Mouse (Mus musculus): ENCODE results near the gene Prrx2.

The Prrx2 gene

DNA sequence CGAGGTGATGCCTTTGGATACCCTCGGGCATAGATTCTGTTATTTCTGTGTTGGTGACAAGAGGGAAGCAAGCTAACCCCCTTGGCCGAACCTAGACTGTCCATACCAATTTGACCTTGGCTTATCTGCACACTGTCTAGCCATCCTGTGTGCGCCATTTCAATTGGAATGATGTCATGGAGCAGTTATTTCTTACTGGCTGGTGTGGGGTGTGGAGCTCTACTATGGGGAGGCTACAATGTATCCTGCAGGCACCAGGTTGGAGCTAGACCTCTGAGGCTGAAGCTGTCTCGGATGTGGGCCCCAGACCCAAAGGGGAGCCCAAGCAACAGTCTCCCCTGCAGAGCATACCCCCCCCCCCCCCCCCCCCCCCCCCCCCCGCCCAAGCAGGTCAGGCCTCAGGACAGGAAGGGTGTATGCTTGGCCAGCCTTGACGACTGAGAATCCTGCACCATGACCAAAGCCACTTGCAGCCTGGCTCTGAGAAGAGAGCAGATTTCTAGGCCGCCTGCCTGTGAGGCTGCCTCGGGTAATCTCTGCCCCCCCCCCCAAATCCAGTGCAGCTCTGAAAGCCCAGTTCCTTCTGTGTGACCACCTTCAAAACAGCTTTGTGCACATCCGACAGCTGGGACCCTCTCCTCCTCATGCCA, at the start of gene Prrx2:
Gene Prrx2 (plus strand): TSS at position 600 of the 650 bp plus-strand sequence.
- no peak for DNase-seq (ENCODE audit: low read depth, low spot score)

DNA sequence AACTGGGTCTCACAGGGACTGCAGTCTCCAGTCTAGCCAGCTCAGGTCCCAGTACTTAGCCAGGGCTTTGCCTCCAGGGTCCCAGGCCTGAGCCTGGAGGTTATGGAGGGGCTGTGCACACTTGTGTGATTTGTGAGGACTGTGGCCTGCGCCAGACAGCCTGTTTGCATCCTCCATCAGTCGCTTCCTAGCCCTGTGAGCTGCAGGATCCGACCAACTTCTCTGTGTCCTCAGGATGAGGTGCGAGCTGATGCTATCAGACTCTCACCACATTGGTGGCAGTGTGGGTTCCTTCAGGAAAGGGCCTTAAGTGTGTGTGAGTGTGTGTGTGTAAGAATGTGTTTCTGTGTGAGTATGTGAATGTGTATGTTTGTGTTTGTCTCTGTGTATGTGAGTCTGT, 47.3 kb upstream of the Prrx2 start:
- no peak for DNase-seq (ENCODE audit: low read depth, low spot score)

DNA sequence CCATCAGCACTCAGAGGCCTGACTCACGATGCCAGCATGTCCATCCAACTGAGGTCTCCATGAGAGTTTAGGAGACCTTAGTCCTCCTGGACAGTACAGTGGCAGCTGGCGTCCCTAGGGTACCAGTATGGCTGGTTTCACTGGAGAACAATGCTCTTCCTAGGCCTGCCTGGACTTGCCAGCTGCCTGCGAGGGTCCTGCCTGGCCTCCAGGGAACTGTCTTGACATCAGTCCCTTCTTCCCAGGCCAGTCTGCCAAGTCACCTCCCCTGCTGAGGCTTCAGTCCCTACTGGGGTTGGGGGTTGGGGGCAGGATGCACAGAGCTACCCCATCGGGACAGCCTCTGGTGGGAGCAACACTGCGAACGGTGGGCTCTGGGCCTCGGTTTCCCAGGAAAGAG, 42.7 kb upstream of the Prrx2 start:
- no peak for DNase-seq (ENCODE audit: low read depth, low spot score)

DNA sequence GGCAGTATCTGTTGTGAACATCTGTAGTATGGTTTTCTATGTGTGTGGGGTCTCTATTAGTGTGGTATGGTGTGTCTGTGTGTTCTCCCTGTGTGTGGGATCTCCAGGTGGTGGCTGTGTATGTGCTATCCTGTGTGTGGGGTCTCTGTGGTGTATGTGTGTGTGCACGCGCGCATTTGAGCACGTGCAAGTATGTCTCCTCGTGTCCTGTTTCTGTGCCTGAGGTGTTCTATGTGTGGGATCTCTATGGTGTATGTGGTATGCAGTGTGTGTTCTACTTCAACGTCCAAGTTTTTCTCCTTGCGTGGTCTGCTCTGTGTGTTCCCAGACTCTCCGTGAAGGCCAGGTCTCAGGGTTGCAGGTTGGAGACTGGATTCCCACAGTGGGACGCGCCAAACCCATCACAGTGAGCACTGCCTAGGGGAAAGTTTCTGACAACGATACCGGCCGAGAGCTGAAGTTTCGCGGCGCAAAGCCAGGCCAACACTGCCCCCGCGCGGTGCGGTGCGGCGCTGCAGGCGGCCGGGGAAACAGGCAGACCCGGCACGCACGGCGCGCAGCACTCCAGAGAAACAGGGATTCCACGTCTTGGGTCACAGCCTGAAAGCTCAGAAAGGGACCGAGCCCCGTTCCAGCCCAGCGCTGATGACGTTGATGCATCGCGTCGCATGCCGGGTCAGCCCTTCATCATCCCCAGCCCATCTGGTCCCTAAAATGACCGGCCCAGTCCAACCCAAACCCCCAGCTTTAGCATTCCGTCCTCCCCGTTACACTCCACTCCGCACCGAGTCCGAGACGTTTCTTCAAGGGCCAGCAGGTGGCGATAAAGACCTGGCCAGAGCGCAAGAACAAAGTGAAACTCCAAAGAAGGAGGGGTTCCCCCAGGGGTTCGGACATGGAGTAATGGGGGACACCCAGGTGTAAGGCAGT, 40.3 kb upstream of the Prrx2 start:
- peak; percentile 77 for DNase-seq (ENCODE audit: low read depth, low spot score)

DNA sequence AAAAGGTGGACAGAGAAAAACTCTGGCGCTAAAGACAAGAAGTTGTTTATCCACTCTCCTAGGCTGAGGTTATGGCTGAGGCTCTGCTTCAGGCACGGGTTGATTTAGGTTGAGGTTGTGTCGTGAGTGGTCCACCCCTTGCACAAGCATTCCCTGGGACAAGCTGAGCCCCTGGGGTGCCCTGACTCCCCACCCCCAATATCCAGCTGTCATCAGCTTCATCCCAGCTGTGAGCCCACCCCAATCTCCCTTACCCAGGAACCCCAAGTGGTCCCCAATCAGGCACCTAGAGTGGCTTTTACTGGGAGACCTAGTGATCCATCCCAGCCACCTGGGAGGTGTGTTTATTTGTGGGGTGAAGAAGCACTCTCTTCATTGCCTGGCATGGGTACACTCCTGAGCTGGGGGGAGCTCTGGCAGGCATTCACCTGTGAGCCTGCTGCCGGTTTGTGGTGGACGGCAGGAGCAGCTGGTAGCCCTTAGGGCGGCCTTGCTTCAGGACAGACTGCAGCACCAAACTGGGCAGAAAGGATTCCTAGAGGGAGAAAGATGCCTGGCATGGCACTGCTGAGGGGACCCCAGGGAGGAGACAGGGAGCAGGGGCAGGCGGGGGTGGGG, 39.4 kb upstream of the Prrx2 start:
- DNase-seq (ENCODE audit: low read depth, low spot score): no peak

DNA sequence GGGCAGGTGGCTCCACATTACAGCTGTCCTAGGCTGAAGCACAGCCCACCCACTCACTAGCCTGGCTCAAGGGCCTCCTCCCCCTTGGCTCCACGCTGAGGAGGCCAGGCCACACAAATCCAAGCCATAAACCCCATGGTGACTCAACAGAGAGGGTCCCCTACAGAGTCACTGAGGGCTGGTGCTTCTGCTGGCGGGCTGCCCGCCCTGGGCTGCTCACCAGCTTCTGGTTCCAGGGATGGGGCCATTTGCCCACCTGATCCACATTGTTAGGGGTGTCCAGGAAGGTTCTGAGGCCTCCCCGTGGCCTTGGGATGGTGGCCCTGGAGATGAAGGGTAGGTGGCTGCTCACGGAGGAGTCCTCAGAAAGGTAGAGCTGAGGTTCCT, 38.9 kb upstream of the Prrx2 start:
- DNase-seq (ENCODE audit: low read depth, low spot score): no peak

DNA sequence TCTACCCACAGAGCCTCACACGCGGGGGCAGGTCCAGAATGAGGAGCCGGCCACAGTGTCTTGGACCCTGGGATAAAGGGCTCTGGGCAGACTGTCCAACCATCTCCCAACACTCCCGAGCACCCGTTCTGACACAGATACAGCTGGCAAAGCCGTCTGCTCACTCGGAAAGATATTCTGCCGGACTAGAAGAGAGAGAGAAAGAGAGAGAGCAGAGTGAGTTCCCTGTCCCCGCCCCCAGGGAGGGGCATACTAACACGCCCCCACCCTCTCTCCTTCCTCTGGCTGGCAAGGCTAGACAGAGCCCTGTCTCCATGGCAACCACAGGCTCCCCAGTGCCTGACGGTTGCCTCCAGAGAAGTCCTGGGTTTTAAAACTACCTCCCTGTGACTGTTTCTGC, 38.4 kb upstream of the Prrx2 start:
- DNase-seq (ENCODE audit: low read depth, low spot score): peak; percentile 38

DNA sequence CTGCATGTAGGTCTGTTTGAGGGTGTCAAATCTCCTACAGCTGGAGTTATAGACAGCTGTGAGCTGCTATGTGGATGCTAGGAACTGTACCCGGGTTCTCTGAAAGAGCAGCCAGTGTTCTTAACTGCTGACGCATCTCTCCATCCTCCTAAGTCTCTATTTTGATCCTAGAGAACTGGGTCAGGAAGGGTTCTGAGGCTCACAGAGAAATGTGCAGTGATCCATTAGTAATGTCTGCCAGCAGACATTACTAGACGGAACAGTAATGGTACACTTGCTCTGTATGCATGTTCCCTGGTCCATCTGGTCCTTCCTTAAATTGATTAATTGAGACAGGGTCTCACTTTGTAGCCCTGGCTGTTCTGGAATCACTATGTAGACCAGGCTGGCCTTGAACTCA, 35.3 kb upstream of the Prrx2 start:
- DNase-seq (ENCODE audit: low read depth, low spot score): no peak

DNA sequence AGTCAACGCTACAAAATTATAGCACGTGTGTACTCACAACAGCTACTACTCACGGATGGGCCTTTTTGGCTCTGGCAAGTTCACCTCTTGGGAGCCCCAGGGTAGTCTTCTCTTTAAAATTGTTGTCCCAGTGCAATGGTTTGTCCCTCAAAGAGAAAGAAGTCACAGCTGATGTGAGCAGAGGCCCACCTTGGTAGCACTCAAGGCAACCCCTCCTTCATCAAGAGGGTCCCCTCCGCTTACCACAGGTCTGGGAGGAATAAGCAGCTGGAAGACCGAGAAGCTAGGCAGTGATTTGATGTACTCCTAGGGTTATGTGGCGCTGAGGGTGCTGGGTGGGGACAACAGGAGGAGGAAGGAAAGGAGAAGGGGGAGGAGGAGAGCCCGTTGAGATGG, 34.1 kb upstream of the Prrx2 start:
- DNase-seq (ENCODE audit: low read depth, low spot score): no peak

DNA sequence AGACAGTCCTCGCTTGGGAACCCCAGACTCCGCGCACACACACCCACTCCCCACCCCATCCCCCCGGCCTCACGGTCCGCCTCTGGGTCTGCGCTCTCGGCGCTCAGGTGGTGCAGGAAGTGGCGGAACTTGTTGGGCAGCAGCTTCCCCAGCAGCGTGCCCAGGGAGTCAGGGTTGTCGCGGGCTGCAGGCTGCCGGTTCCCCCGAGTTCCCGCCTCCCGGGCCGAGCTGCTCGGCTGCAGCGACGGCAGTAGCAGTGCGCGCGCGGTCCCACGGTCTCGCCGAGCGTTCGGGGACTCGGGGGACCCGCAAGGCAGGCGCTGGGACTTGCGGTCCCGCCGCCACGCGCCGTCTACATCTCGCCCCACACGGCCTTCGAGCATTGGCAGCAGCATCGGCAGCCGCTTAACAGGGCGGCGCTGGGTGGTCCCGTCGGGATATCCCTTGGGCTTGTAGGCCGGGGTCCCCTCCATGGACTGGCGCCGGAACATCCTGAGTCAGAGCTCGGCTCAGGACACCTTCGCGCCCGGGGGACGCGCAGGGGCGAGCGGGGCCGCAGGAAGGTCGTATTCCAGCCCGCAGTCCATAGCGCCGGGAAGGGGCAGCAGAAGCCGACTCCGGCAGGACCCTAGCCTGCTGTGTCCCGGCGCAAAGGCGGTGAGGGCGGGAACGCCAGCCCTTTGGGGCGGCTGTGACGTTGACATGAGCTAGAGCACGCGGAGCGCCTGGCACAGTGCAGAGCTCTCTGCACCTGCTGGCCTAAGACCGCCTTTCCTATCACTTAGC, 33.5 kb upstream of the Prrx2 start:
- DNase-seq (ENCODE audit: low read depth, low spot score): no peak

DNA sequence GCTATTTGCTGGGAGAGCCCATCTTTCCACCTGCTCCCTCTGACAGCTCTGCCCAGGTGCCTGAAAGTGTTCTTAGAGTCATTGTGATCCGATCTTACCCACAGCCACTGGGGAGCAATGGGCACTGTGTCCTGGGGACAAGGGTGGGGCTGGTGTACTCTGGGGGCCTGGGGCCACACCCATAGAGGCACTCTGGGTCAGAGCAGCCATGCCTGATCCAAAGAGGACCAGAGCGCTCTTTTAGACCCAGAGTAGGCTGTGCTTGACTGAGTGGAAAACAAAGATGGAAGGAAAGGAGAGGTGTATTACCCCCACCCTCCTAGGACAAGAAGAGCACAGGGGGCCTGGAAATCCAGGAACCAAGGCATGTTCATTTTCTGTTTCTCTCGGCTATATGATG, 31.2 kb upstream of the Prrx2 start, which contains the start of gene 1700001O22Rik:
Gene 1700001O22Rik (minus strand): TSS at position 58 of the 400 bp plus-strand sequence.
- DNase-seq (ENCODE audit: low read depth, low spot score): no peak

DNA sequence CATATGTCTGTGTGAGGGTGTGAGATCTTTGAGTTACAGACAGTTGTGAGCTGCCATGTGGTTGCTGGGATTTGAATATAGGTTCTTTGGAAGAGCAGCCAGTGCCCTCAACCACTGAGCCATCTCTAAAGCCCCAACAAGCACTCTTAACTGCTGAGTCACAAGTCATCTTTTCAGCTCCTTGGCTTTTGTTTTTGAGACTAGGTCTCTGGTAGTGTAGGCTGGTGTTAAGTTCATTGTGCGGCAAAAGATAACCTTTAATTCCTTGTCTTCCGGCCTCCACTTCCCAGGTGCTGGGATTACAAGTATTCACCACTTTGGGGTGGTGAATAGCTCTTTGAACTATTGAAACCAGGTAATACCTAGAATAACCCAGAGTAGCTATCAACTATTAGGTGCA, 28.8 kb upstream of the Prrx2 start:
- DNase-seq (ENCODE audit: low read depth, low spot score): no peak

DNA sequence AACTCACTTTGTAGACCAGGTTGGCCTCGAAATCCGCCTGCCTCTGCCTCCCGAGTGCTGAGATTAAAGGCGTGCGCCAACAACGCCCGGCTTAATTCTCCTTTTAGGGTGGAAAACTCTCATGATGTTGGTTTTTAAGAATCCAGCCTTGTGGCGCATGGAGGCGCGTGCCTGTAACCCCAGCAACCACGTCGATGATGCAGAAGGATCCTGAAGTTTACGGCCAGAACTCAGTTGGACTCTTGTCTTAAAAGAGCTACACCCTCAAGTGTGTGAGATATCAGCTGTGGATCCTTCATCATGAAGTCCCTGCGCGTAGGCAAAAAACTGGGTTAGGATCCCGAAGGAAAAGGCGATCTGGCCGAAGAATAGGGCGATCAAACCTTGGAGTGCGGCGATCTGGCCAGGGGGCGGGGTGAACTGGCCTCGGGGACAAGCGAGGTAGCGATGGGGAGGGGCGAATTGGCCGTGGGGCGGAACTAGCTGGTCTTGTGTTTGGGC, 27.6 kb upstream of the Prrx2 start:
- no peak for DNase-seq (ENCODE audit: low read depth, low spot score)

DNA sequence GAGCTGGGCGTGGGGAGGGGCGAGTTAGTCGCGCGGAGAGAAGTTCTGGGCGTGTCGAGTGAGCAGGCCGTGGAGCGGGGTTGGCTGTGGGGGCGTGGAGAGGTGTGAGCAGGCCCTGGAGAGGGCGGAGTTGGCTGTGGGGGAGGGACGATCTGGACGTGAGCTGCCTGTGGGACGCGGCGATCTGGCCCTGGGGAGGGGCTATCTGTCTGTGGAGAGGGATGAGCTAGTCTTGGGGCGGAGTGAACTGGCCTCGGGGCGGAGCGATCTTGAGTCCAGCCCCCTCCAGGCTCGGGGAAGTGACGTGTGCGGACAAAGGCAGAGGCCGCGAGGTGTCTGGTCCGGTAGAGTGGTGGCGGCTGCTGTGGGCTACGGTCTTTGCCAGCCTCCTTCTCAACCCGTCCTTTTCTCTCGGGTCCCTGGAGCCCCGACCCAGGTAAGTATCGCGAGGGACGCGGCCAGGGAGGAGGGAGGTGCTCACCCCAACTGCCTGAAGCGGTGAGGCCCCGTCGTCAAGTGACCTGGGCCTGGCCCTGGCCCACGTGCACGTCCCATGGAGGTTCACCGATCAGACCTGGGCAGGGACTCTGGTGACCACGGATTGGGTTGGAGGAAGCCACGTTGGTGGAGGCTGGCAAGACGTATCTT, 27.0 kb upstream of the Prrx2 start, which contains the start of gene Ntmt1:
Gene Ntmt1 (plus strand): TSS at position 179 of the 648 bp plus-strand sequence.
- peak; percentile 97 for DNase-seq (ENCODE audit: low read depth, low spot score)

DNA sequence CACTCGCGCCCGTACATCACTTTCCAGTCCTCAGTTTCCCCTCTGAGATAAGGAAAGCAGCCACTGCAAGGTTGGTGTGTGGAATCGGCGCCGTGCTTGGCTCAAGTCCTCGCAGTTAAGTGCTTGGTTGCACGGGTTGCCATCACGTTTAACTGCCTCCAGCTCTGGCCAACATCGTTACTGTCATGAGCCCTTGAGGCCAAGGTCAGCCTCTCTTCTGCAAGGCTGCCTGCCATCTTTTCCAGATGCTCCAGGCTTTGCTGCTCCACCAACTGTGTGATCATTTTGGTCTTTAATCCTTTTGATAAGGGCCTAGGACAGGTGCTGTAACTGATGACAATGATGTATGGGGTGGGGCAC, 26.5 kb upstream of the Prrx2 start:
- DNase-seq (ENCODE audit: low read depth, low spot score): no peak

DNA sequence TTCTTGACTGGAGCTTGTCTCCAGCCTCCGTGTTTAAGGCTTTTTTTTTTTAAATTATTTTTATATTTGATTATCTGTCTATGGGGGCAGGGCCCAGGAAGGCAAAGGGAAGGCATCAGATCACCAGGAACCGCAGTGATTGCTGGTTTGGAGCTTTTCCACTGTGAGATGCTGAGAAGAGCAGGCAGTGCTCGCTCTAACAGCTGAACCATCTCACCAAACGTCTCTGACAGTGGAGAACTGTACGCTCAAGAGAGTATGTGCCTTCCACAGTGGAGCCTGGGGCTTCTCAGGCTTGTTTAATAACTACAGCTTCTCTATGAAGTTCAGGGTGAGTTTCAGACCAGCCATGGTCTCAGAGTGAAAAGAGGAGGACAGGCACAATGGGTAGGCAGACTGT, 25.3 kb upstream of the Prrx2 start:
- DNase-seq (ENCODE audit: low read depth, low spot score): no peak

DNA sequence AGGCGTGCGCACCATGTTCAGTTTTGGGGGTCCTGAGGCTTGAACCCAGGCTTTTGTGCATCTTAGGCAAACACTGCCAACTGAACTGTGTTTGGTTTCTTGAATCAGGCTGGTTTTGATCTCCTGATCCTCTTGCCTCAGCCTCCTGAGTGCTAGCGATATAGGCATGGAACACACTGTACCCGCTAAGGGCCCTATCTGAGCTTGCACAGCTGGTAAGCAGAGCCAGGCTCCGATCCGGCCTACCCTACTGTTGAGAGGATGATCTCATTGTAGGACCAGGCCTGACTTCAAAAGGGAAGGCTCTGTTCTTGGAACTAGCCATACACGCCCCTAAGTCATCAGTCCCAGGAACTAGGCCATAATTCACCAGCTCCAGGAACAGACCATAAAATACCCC, 24.2 kb upstream of the Prrx2 start:
- no peak for DNase-seq (ENCODE audit: low read depth, low spot score)

DNA sequence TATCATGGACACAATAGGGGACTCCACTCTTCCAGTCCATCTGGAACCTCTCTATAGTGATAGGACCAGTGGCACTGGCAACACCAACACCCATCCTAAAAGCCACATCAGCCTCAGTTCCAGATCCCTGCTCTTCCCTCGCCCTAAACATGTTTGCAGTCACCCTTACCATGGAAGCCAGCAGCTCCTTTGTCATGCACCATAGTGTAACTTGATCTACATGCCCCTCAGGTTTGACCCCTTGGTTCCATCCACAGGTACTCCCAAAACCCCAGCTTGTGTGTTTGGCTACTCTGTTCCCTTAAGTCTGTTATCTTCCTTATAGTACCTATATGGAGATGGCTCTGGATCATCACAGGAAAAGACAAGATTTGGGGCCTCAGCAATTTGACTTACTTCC, 18.4 kb upstream of the Prrx2 start:
- DNase-seq (ENCODE audit: low read depth, low spot score): no peak

DNA sequence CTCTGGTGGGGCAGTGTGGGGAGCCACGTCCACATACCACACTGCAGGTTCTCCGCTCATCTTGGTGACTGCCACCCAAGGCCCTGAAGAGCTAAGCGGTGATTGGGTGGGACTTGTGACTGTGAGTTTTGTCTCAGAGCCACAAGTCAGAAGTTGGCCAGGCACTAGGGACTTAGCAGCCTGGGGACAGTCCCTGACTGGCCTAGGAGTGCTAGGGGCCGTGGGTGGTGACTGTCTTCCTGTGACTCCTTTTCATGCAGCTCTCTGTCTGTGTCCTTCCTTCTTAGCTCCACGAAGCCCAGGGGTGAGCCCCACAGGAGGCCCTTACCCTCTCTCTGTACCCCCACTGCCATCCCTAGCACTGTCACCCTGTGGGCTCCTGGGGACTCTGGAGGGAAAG, 14.9 kb upstream of the Prrx2 start:
- DNase-seq (ENCODE audit: low read depth, low spot score): no peak

DNA sequence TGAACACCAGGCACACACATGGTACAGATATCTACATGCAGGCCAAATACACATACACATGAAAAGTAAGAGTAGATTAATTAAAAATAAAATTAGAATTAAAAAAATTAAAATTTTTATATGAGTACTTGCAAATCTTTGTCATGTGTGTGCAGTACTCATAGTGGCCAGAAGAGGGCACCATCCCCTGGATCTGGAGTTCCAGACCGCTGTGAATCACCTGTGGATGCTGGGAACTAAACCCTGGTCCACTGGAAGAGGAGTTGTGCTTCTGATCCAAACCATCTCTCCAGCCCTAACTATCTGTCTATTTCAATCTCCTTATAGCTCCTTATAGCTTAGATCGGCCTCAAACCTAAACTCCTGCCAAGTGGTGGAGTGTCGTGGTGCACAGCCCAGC, 13.7 kb upstream of the Prrx2 start:
- DNase-seq (ENCODE audit: low read depth, low spot score): no peak

DNA sequence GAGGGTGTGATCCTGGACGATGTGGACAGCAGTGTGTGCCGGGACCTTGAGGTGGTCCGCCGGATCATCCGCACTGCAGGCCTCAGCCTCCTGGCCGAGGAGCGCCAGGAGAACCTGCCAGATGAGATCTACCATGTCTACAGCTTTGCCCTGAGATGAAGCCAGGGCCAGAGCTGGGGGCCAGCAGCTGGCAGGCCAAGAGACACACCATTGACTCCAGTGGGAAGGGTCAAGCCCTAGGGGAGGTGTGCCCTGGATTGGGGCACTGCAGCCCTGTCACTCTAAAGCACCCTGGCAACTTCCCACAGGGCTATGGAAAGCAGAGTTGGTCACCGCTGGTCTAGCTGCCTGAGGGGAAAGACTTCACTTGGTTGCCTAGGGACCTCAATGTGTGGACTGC, 12.3 kb upstream of the Prrx2 start:
- DNase-seq (ENCODE audit: low read depth, low spot score): no peak
